Mouse (Mus musculus): ENCODE results near the gene Caly. TPM values are rescaled to one million over a fixed set of nuclear protein-coding genes. Genes with fewer than 3 reads are reported as not detected.

Gene Caly
- 100 to 1,000 TPM; 242 to 255 TPM for total RNA-seq (2021)

DNA sequence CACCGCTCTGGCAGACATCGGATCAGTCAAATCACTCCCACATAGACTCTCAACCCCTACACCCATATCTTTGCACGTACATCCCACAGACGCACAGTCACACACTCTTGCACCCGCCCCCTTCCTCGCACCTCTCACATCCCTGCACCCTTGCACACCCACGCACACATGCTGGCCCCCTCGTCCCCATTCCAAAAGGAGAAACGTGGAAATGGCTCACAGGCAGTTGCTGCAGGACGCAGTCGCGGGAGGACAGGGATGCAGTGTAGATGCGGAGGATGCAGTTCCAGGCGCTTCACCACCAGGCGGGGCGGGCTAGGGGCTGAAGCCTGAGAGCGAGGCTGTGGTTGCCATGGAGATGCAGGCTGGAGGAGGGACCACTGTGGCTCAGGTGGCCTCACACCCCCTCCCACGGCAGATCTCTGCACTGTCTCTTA lies at the start of gene Caly:
TSS of gene Caly (minus strand) at position 307 of the 437 bp plus-strand sequence.
- peak; percentile 85 to 88 for DNase-seq

DNA sequence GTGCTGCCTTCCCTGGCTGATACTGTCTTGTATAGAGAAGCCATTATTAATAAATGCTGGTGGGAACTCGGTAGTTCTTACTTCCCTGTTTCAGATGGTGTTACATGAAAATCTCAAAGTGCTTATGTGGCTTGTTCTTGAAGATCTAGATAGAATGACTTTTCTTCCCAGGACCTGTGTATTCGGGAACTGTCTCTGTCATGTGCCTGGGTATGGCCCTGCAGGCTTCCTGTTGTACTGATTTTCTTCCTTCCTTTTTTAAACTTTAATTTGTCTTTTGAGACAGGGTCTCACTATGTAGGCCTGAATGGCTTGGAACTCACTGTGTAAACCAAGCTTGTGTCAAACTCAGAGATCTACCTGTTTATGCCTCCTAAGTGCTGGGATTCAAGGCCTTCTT lies 45.6 kb upstream of the Caly start:
- DNase-seq = no peak

DNA sequence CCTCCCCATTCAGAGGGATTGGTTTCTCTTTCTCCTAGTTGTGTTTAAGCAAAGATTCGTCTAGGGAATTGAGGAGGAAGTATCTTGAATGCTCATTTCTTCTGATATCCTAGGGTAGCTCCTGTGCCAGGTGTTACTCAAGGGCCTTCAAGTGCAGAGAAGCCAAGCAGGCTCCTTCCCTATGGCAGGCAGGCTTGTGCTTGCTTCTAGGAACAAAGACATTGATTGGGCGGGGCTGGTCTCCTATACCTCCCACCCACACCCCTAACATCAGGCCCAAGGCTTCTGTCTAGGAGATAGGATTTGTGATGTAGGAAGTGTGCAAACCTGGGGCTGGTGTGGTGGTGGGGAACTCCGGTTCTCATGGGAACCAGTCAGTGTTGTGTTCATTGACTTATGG lies 44.6 kb upstream of the Caly start:
- DNase-seq = no peak

DNA sequence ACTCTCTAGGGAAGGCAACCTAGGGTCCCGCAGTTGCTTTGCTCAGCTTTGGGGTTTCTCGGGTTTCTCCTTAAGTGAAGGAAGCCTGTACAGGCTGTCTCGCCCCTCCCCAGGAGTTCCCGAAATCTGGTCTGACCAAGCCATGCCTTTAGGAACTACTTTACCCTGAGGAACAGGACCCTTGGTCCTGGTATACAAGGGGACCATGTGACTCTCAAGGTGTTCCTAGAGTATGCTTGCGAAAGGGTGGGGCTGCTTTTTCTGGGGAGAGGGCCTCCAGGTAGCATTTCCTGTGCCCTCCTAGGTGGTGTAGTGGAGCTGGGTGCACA lies 43.6 kb upstream of the Caly start:
- no peak for DNase-seq

DNA sequence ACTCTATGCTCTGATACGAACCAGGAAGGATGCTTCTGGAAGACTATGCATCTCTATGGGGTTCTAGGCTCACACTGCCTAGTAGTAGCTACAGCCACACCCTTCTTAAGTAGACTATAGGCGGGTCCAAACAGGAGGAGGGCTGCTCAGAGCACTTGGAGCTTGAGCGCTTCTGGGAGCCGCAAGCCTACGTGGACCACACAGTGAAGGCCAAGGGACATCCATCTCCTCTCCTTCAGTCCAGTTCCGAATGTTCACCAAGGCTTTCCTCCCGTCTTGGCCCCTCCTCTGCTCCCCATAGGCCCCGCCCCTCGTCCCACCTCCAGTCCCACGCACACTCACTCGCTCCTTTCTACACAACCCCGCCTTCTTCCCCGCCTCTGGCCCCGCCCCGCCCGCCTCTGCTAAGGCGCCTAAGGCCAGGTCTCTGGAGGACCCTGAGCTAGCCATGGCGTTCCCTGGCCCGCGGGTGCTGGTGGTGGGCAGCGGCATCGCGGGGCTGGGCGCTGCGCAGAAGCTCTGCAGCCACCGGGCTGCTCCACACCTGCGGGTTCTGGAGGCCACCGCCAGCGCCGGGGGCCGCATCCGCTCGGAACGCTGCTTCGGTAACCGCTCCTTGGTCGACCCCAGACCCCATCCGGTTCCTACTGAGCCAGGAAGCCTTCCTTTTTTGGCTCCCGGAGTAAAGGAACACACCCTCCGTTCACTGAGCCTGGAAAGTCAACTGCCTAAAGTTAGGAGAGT lies 43.1 kb upstream of the Caly start:
- DNase-seq = peak; percentile 85 to 87

DNA sequence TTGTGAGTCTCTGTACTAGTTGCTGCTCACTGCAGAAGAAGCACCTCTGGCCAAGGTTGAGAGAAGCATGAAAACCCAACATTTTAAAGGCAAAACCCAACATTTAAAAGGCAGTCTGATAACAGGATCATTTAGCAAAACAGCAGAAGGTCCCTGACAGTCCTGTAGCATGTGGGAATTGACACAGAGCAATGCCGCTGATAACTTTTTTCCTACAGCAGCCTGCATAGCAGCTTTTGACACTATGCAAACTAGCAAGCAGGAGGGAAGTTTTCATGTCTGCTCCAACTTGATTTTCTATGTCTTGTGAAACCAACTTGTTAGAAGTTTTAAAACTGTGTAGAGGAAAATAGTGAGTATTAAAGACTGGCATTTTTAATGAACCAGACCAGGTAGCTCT lies 42.0 kb upstream of the Caly start:
- no peak for DNase-seq

DNA sequence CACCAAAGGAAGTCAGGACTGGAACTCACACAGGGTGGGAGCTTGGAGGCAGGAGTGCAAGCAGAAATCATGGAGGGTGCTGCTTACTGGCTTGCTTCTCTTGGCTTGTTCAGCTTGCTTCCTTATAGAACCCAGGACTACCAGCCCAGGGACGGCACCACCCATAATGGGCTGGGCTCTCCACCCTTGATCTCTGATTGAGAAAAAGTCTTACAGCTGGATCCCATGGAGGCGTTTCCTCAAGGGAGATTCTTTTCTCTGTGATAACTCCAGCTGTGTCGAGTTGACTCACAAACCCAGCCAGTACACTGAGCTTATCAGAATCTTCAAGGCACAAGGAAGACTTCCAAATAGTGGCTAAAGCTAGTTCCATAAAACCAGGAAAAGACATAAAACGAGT lies 40.4 kb upstream of the Caly start:
- DNase-seq = no peak

DNA sequence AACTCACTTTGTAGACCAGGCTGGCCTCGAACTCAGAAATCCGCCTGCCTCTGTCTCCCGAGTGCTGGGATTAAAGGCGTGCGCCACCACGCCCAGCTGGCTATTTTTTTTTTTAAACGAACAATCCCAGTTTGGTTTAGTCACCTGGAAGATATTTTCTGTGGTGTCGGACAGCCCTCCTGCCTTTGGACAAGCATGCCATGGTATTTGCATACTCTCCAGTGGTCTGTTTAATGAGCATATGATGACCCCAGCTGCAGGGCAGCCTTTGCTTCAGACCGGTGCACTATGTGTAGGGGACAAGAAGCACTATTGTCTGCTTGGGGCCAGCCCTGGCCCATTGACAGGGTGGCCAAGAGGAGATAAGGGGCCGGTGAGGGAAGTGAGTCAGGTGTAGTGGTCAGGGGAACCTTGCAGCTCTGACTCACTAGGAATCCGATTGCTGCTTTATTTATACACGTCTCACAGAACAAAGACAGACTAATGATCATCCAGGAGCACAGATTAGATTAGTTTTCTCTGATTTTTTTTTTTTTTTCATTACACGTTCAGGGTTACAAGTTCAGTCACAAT lies 39.1 kb upstream of the Caly start:
- DNase-seq = no peak

DNA sequence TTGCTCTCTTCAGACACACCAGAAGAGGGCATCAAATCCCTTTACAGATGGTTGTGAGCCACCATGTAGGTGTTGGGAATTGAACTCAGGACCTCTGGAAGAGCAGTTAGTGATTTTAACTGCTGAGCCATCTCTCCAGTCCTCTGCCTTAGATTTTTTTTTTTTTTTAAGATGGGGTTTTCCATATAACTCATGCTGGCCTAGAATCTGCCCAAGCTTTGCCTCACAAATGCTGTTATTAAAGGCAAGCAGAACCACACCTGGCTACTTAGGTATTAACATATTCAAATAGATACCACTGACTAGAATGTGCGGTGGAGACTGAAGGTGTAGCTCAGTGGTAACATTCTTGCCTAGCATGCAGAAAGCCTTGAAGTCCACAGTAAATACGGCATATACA lies 38.1 kb upstream of the Caly start:
- DNase-seq = no peak

DNA sequence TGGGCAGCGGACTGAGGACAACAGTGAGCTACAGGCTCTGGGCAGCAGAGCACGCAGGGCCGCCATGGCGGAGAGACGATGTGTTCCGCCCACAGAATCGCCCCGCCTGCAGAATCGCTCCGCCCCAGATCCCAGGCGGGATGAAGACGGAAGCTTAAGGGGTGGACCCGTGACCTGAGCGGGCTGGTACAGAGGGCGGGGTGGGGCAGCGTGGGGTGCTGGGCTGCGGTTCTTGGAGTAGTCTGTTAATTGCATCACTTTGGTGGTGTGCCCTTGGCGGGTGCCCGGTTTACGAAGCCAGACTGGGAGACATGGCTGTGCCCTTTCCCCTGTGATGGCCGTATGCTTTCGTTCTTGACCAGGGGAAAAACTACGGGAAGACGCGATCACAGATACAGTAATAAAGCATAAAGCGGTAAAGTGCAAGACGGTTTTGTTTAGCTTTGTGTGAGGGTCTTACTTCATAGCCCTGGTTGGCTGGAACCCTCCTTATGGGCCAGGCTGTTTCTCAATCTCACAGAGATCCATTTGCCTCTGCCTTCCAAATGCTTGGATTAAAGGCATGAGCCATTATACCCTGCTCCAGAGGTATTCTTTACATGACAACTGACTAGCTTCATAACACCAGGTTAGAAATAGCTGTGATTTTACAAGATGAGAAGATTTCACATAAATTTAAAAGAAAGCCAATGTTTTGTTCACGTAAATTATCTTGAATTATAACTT lies 34.1 kb upstream of the Caly start, which contains the start of gene Echs1:
TSS of gene Echs1 (minus strand) at position 148 of the 726 bp plus-strand sequence.
- peak; percentile 87 for DNase-seq

DNA sequence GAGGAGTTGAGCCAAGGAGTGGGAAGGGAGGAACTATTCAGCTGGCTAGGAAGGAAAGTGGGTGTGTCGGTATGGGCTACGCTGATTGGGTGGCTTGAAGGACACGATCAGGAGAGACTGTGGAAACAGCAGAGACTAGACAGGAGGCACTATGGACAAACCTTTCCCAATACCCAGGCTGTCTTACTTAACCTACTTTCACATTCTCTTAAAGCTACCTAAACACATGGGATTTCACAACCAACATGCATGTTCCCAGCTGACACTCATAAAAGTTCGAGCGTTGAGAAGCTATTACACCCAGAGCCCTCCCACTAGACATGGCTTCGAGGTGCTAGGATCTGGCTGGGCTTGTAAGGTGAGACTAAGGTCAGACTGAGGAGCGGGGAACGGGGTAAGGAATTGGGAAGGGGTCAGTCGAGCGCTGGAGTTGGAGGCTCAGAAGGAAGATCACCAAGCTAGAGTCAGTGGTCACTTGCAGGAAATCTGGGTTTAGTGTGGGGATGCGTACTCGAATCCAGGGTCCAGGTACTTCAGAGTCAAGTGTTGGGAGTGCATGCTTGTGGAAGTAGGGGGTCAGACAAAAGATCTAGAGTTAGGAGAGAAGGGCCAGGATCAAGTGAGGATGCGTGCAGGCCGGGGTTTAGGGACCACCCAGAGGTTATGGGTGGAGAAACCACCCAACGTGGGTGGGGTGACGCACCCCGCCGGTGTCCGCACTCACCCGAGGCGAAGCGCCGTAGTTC lies 33.4 kb upstream of the Caly start, which contains the start of gene Paox:
TSS of gene Paox (plus strand) at position 217 of the 746 bp plus-strand sequence.
- DNase-seq = peak; percentile 40 to 52

DNA sequence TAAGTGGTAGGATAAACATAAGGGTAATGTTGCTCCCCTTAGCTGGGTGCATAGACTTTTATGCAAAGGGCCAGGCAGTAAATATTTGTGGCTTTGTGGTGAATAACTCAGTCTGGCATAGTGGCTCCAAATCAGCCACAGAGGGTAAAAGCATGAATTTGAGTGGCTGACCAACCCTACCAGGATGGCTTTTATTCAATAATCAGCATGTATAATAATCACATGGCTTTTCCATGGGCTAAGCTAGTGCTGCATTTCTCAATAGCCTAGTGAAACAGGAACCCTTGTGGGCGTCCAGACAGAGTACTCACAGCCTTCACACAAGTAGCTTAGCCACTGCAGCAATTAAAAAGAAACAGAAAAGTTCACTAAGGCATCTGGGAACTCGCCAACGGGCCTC lies 29.6 kb upstream of the Caly start:
- DNase-seq = no peak

DNA sequence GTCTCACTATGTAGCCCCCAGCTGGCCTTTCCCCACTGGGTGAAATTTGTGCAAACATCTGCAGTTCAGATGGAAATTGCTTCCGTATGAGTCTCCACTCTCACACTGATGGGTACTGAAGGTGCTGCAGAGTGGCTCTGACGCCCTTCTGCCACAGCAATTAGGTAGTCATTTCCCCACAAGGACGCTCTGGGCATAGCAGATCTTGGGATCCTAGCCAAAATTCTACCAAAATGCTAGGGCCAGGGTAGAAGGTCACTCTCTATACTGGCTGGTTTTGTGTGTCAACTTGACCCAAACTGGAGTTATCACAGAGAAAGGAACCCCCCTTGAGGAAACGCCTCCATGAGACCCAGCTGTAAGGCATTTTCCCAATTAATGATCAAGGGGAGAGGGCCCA lies 21.7 kb upstream of the Caly start:
- no peak for DNase-seq

DNA sequence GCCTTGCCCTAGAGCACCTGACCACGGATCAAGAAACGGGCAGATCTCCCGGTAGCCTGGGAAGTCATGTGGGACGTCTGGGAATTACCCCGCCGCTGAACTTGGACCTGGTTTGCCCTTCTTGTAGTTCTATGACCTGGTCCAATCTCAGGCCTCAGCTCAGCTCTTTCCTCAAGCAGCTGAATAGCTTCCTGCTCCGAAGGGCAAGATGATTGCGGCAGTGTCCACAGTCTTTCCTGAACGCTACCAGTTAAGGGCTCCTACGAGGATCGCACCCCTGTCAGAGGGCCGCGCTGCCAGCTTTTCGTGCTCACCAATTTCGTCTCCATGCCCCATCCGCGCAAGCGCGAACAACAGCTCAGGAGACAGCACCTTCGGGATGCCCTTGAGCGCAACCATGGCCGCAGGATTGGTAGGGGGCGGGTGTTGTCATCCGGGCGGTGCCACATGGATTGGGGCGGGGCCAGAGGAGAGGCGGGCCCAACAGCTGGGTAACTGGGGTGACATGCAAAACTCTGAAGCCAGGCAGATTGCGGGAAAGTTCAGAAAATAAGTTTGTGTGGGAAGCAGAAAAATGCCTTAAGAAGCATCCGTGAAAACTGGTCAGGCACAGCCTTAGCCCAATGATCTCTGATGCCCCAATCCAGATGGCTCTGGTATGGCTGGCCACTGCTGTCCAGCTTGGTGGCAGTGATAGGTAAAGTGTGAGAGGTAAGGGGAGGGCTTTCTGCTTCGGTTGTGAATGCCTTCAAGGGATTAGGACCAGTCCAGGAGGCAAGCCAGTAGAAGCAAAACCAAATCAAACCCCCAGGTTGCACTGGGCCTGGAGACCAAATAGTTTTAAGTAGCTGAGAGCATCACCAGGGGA lies 19.9 kb upstream of the Caly start, which contains the start of gene Fuom:
TSS of gene Fuom (minus strand) at position 449 of the 868 bp plus-strand sequence.
- peak; percentile 79 to 85 for DNase-seq

DNA sequence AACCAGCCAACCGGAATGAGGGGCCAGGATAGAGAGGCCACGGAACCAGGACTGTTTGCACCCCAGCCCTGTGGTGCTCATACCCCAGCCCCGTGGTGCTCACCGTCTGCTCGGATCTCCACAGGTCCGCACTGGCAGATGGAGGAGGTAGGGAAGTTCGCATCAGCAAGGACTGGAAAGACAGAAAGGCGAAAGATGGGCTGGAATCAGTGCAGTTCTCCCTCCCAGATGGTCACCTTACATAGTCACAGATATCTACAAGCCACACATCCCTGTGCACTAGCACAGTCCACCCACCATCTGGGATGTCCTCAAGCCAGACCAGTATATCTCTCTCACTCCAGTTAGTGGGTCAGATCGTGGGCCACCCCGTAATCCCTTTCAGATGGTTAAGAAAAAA lies 19.1 kb upstream of the Caly start:
- no peak for DNase-seq

DNA sequence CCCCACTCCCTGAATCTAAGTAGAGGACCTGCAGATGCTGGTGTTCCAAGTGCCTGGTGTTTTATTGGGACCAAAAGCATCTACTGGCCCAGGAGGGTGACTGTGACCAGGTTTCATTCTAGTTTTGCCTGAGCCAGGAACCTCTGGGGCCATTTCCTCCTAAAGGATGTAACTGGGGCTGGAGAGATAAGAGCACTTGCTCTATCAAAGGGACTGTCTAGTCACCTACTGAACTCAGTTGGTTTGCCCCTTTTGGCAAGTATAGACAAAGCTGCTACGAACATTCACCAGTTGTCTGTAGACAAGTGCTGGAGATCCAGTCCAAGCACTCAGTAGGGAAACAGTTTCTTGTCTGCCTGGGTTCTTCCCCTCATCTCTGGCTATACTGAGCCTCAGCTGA lies 16.1 kb upstream of the Caly start:
- DNase-seq = no peak

DNA sequence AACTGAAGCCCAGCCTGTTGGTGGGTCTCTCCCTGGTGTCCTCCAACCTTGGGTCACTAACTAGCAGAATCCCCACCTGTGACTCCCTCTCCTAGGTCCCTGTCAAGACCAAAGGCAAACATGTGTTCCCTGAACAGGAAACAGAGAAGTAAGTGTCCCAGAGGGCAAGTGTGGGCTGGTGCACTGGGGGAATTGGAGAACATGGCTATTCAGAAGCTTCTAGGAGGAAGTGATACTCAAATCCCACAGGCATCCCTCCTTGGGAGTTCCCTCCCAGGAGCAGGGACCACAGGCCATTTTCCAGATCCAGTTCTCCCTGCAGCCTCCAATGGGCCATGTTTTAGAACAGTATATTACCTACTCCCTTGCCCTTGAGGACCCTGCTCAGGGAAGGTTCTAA lies 13.7 kb upstream of the Caly start:
- no peak for DNase-seq

DNA sequence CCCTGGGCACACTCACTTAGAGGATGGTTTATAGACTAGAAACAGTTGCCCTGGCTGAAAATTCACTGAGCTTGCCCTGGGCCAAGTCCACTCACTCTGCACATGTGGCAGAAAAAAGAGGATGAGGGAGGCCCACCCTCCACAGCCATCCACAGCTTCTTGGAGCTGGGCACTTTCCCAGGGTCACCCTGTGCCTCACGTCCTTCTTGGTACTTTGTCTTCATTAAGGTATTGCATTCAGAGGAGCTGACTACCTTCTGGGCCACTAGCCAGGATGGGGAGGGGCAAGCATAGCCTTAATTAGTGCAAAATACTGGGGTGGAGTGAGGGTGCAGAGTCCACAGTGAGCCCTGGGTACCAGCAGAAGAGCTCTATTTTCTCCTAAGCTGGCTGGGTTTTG lies 13.2 kb upstream of the Caly start:
- no peak for DNase-seq

DNA sequence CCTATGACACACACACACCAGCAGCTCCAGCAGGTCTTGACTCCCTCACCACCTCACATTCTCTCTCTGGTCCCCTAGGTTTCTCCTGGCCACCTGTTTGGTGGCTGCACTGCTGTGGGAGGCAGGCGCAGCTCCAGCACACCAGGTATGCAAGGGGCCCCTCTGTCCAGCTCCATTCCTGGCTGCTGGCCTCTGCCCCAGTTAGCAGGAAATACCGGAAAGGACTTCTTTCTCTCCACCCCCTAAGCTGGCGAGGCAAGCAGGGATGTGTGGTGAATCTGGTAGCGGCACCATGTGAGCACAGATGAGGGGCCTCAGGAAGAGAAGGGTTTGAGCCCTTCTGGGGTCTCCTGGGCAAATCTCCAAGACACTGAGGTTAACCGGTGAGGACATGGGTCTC lies 12.6 kb upstream of the Caly start:
- no peak for DNase-seq

DNA sequence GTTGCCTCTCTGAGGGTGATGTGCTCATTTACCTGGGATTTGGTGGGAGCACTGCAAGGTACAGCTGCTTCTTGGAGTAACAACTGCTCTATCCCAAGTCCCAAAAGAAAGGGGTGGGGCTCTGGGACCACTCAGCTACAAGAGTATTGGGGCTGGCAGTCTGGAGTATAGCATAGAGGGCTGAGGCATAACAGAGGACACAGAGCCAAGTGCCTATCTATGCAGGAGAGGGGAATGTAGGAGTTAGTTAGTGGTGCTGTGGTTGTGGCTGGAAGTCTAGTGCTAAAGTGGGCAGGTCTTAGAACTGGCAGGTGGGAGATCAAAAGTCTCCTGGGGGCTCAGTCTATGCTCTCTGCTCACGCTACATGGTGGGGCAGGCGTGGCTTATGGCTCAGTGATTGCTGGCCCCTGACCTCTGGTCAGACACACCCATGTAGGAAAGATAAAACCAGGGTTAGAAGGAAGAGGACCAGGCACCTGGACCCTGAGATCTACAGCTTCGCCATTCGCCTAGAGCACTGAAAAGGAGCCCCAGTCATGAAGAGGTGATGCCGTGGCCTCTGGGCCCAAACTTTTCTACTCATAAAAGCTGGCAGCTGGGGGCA lies 10.7 kb upstream of the Caly start, which contains the start of gene Prap1:
TSS of gene Prap1 (plus strand) at position 472 of the 605 bp plus-strand sequence.
- DNase-seq = no peak

DNA sequence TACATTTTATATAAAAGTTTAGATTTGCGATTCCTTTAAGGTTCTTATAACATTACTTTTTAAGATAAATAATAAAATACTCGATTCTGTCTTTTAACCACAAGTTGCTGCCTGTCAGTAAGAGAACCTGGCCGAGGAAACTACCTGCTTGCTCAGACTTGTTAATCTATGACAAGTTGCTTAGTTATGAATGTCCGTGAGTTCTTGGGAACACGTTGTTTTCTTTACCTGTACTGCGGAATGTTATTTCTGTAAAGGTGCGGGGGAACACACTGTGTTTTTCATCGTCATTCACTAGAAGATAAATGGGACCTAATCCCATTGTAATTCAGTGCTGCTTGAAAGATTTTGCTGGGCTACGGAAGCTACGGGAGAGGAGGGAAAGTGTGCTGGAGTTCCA lies 8.3 kb upstream of the Caly start:
- no peak for DNase-seq

All from layer of hippocampus, postnatal 36 days (tissue).